Mouse (Mus musculus): ENCODE data around the gene Nt5m. TPM values are rescaled to one million over a fixed set of nuclear protein-coding genes. Genes with fewer than 3 reads are reported as not detected.

Gene Nt5m
- polyA plus RNA-seq, 1 experiment from 2014 or later, result 37.1 TPM

- no peaks in the 10 kb centered on the region for H3K9me3 ChIP-seq (replicated peaks; ENCODE audit: control insufficient read depth, low read length)
- no peak overlapping the region for H3K27ac ChIP-seq (replicated peaks; ENCODE audit: low read depth, low read length)
- no peaks in the 10 kb centered on the region for H3K36me3 ChIP-seq (replicated peaks; ENCODE audit: control insufficient read depth, insufficient read depth, low read depth, low read length)
- H3K4me1 ChIP-seq (ENCODE audit: control insufficient read depth, insufficient read depth, low read length), result no peaks in the 10 kb centered on the region; the same call in 1 of the 2 replicates
- H3K27me3 ChIP-seq (ENCODE audit: control insufficient read depth, insufficient read depth, low read length), result no peaks in the 10 kb centered on the region
- H3K4me3 ChIP-seq (ENCODE audit: low read depth, low read length), result no peak overlapping the region
- WGBS, result 8% methylated on average over 2 of the region's 2 CpGs
- no peak overlapping the region for H3K9ac ChIP-seq (replicated peaks; ENCODE audit: low read length)
- H3K4me2 ChIP-seq (ENCODE audit: low read depth, low read length), result peak overlapping the region; percentile 17; the same call in 1 of the 2 replicates
- DNase-seq (ENCODE audit: low spot score) (peak; percentile 72), ATAC-seq (replicated peaks; ENCODE audit: insufficient number of reproducible peaks, low FRiP score, low TSS enrichment, low read depth) (no peak)
Observed at GRCm38 (mm10) chr11:59847131-59847530, 7.9 kb downstream of the Nt5m start.

- Histone ChIP-seq H3K36me3 (replicated peaks; ENCODE audit: control insufficient read depth, insufficient read depth, low read depth, low read length) (no peaks in the 10 kb centered on the region), H3K4me2 (ENCODE audit: low read depth, low read length) (peak overlapping the region; percentile 87), H3K9ac (replicated peaks; ENCODE audit: low read length) (peak overlapping the region; percentile 96), H3K9me3 (replicated peaks; ENCODE audit: control insufficient read depth, low read length) (no peaks in the 10 kb centered on the region), H3K27me3 (ENCODE audit: control insufficient read depth, insufficient read depth, low read length) (no peaks in the 10 kb centered on the region), H3K4me3 (ENCODE audit: low read depth, low read length) (peak overlapping the region; percentile 86), H3K27ac (replicated peaks; ENCODE audit: low read depth, low read length) (peak overlapping the region; percentile 79), H3K4me1 (ENCODE audit: control insufficient read depth, insufficient read depth, low read length) (no peaks in the 10 kb centered on the region; the same call in 1 of the 2 replicates)
- DNase-seq (ENCODE audit: low spot score) (peak; percentile 79), ATAC-seq (replicated peaks; ENCODE audit: insufficient number of reproducible peaks, low FRiP score, low TSS enrichment, low read depth) (peak; percentile 80)
- WGBS, result under 1% methylated on average over 69 of the region's 69 CpGs
Observed at GRCm38 (mm10) chr11:59847891-59848884, 8.9 kb downstream of the Nt5m start.

DNA sequence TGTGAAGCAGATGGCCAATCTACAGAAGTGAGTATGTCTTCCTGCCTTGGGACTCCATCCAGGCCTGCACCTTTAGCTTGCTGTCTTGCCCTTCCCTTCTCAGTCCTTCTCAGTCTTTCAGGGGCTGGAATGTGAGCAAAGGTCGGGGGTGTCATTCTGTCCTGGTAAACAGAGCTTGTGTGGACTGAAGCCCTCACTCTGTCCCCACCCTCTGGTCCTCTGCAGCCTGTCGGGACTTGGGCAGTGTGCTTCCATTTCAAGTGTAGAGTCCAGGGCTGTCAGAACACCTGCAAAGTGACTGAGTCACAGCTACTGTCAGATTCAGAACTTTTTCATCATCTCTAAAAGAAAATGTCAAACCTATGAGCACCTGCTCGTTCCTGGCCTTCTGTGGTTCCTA, 13.6 kb downstream of the Nt5m start:
- Histone ChIP-seq H3K27ac (replicated peaks; ENCODE audit: low read depth, low read length) (no peak overlapping the region), H3K9me3 (replicated peaks; ENCODE audit: control insufficient read depth, low read length) (no peaks in the 10 kb centered on the region), H3K36me3 (replicated peaks; ENCODE audit: control insufficient read depth, insufficient read depth, low read depth, low read length) (no peaks in the 10 kb centered on the region), H3K4me3 (ENCODE audit: low read depth, low read length) (no peak overlapping the region), H3K4me2 (ENCODE audit: low read depth, low read length) (no peak overlapping the region), H3K27me3 (ENCODE audit: control insufficient read depth, insufficient read depth, low read length) (no peaks in the 10 kb centered on the region), H3K4me1 (ENCODE audit: control insufficient read depth, insufficient read depth, low read length) (no peaks in the 10 kb centered on the region; the same call in 1 of the 2 replicates), H3K9ac (replicated peaks; ENCODE audit: low read length) (no peak overlapping the region)
- 74% methylated on average over 3 of the region's 3 CpGs for WGBS
- no peak for ATAC-seq (replicated peaks; ENCODE audit: insufficient number of reproducible peaks, low FRiP score, low TSS enrichment, low read depth)
- DNase-seq (ENCODE audit: low spot score), result no peak

- 92% methylated on average over 11 of the region's 11 CpGs for WGBS
- Histone ChIP-seq H3K4me2 (ENCODE audit: low read depth, low read length) (no peak overlapping the region), H3K27me3 (ENCODE audit: control insufficient read depth, insufficient read depth, low read length) (no peaks in the 10 kb centered on the region), H3K36me3 (replicated peaks; ENCODE audit: control insufficient read depth, insufficient read depth, low read depth, low read length) (no peaks in the 10 kb centered on the region), H3K4me1 (ENCODE audit: control insufficient read depth, insufficient read depth, low read length) (no peaks in the 10 kb centered on the region), H3K9ac (replicated peaks; ENCODE audit: low read length) (no peak overlapping the region), H3K9me3 (replicated peaks; ENCODE audit: control insufficient read depth, low read length) (no peaks in the 10 kb centered on the region), H3K27ac (replicated peaks; ENCODE audit: low read depth, low read length) (no peak overlapping the region), H3K4me3 (ENCODE audit: low read depth, low read length) (no peak overlapping the region)
- no peak for DNase-seq (ENCODE audit: low spot score)
- no peak for ATAC-seq (replicated peaks; ENCODE audit: insufficient number of reproducible peaks, low FRiP score, low TSS enrichment, low read depth)
Observed at GRCm38 (mm10) chr11:59860467-59860866, 21.2 kb downstream of the Nt5m start.

DNA sequence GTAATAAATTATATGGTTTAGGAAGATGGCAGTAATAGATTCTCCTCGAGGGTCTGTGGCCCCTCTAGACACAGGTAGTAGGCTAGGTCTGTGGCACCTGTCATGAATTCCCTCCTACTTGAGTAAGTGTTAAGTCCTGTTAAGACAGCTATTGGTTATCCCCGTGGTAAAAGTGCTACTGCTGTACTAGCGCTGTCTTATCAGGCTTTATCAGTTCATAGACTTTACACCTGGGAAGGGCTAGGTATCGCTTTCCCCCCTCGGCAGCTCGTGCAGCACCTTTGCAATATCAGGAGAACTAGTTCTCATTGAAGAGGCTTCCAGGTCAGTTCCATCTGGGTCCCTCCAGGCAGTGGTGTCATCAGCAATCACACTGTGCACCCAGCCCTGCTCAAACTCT, 25.1 kb downstream of the Nt5m start:
- ATAC-seq (replicated peaks; ENCODE audit: insufficient number of reproducible peaks, low FRiP score, low TSS enrichment, low read depth) (no peak), DNase-seq (ENCODE audit: low spot score) (no peak)
- H3K4me3 ChIP-seq (ENCODE audit: low read depth, low read length), result no peak overlapping the region
- no peak overlapping the region for H3K4me2 ChIP-seq (ENCODE audit: low read depth, low read length)
- H3K27ac ChIP-seq (replicated peaks; ENCODE audit: low read depth, low read length), result no peak overlapping the region
- WGBS, result 90% methylated on average over 6 of the region's 6 CpGs
- H3K36me3 ChIP-seq (replicated peaks; ENCODE audit: control insufficient read depth, insufficient read depth, low read depth, low read length), result no peaks in the 10 kb centered on the region
- H3K4me1 ChIP-seq (ENCODE audit: control insufficient read depth, insufficient read depth, low read length), result no peaks in the 10 kb centered on the region
- H3K9ac ChIP-seq (replicated peaks; ENCODE audit: low read length), result no peak overlapping the region
- no peaks in the 10 kb centered on the region for H3K9me3 ChIP-seq (replicated peaks; ENCODE audit: control insufficient read depth, low read length)
- no peaks in the 10 kb centered on the region for H3K27me3 ChIP-seq (ENCODE audit: control insufficient read depth, insufficient read depth, low read length)

DNA sequence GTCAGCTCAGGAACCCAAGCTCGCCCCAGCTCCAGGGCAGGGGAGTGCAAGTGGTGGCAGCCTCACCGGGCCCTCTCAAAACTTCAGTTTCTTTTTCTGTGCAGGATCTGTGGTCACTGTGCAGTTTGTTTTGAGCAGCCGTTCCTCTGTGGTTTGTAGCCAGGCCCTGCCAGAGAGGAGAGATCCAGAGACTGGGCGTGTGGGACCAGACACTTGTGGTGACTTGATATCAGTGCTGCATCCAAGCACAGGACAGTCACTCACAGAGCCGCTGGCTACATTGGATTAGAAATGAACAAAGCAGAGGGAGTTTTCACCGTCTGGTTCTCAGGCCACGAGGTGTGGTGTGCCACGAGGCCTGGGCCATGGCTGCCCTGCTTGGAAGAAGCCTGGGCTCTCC, 32.9 kb downstream of the Nt5m start:
- Histone ChIP-seq H3K27ac (replicated peaks; ENCODE audit: low read depth, low read length) (no peak overlapping the region), H3K36me3 (replicated peaks; ENCODE audit: control insufficient read depth, insufficient read depth, low read depth, low read length) (no peaks in the 10 kb centered on the region), H3K4me3 (ENCODE audit: low read depth, low read length) (no peak overlapping the region), H3K9ac (replicated peaks; ENCODE audit: low read length) (no peak overlapping the region), H3K4me1 (ENCODE audit: control insufficient read depth, insufficient read depth, low read length) (no peaks in the 10 kb centered on the region), H3K27me3 (ENCODE audit: control insufficient read depth, insufficient read depth, low read length) (no peaks in the 10 kb centered on the region), H3K9me3 (replicated peaks; ENCODE audit: control insufficient read depth, low read length) (no peaks in the 10 kb centered on the region), H3K4me2 (ENCODE audit: low read depth, low read length) (no peak overlapping the region)
- ATAC-seq (replicated peaks; ENCODE audit: insufficient number of reproducible peaks, low FRiP score, low TSS enrichment, low read depth) (no peak), DNase-seq (ENCODE audit: low spot score) (no peak)
- 86% methylated on average over 8 of the region's 8 CpGs for WGBS

GRCm38 (mm10) chr11:59880031-59880430, 40.8 kb downstream of the Nt5m start:
- H3K9me3 ChIP-seq (replicated peaks; ENCODE audit: control insufficient read depth, low read length), result no peaks in the 10 kb centered on the region
- ATAC-seq (replicated peaks; ENCODE audit: insufficient number of reproducible peaks, low FRiP score, low TSS enrichment, low read depth) (peak; percentile 72; the same call in 1 of the 2 replicates), DNase-seq (ENCODE audit: low spot score) (peak; percentile 91)
- no peaks in the 10 kb centered on the region for H3K27me3 ChIP-seq (ENCODE audit: control insufficient read depth, insufficient read depth, low read length)
- H3K36me3 ChIP-seq (replicated peaks; ENCODE audit: control insufficient read depth, insufficient read depth, low read depth, low read length), result no peaks in the 10 kb centered on the region
- H3K4me3 ChIP-seq (ENCODE audit: low read depth, low read length), result no peak overlapping the region
- H3K27ac ChIP-seq (replicated peaks; ENCODE audit: low read depth, low read length), result no peak overlapping the region
- H3K4me1 ChIP-seq (ENCODE audit: control insufficient read depth, insufficient read depth, low read length), result no peaks in the 10 kb centered on the region
- 0 out of 2 replicates have a peak overlapping the region, but pooled peaks have one; percentile 2 for H3K9ac ChIP-seq (replicated peaks; ENCODE audit: low read length)
- H3K4me2 ChIP-seq (ENCODE audit: low read depth, low read length), result no peak overlapping the region
- WGBS, result 21% methylated on average over 2 of the region's 2 CpGs

Measured in embryonic facial prominence, embryonic 11.5 days (tissue).